Mouse (Mus musculus) fibroblast of lung, adult 2 months (primary cell): ENCODE data around the gene Ccdc62.

Source experiments
- DNase-seq: peaks from one replicate; pipeline ENCODE4 v3.0.0-alpha.2; 2011; ENCODE audit warnings: low read depth

Gene Ccdc62

DNA sequence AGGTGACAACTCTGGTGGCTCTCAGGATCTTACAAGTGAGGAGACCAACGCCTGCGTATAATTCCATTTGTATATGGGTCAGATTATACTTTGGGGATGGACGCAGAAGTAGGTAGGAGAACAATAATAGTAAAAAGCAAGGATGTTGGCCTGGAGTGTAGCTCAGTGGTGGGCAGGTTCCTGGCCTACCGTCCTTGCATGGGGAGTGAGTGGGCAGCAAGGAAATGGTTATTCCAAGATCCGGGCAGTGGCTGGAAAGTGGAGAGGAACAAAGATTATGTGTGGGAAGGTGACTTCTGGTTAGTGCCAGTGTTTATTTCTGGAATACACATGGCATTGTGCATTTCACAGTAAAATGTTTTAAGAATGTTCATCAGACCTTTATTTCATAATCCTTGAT lies 5.5 kb downstream of the Ccdc62 start:
- DNase-seq: no peak

DNA sequence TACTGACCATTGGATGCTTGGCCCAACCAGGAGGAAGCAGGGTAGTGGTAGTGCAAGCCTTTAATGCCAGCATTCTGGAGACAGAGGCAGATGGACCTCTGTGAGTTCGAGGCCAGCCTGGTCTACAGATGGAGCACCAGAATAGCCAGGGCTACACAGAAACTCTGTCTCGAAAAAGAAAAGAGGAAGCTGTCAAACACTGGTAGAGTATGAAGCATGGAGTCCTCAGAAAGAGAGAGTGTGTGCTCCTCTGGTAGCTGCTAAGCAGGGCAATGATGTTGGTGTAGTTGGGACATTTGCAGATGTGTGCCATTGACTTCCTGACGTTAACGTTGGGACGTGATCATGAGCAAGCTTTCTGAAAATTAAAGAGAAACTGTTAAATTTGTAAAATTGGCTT lies 8.0 kb downstream of the Ccdc62 start:
- no peak for DNase-seq

DNA sequence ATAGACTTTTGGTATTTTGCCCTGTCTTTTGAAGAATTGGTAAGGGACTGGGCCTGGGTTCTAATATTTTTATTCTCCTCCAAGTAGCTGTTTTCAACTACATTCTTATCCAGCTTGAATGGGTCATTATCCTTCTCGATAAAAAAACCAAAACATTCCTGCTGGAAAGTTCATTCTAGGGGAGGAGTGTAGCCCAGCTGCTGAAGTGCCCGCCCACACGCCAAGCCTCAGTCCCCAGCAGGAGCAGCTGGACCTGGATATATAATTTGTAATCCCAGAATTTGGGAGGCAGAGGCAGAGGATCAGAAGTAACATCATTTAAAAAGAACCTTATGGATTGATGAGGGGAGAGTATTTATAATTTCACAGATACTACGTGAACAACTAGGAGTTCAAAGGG lies 16.1 kb downstream of the Ccdc62 start:
- DNase-seq: no peak

GRCm38 (mm10) chr5:123947041-123947761 lies 16.7 kb downstream of the Ccdc62 start:
- peak; percentile 32 for DNase-seq

DNA sequence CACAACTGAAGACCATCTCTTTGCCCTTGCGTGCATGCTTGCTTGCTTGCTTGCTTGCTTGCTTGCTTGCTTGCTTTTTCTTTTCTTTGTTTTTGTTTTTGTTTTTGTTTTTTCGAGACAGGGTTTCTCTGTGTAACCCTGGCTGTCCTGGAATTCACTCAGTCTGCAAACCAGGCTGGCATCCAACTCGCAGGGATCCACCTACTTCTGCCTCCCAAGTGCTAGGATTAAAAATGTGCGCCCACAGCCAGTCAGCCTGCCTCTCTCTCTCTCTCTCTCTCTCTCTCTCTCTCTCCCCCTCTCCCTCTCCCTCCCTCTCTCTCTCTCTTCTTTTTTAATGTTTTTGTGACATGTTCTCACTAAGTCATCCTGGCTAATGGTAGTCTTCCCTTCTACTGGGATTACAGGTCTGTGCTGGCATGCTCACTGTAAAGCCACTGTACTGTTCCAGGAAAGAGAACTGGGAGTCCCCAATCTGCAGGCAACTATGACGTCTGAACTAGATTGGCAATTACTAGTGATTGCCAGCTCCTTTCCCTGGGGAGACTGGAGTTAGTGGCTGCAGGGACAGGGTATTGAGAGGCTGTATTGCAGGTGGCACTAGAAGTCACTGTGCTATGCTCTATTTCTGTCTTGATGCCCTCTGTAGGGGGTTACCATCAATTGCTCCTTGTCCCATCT lies 22.0 kb downstream of the Ccdc62 start:
- no peak for DNase-seq

- DNase-seq: no peak
These were observed 26.7 kb downstream of the Ccdc62 start for GRCm38 (mm10) chr5:123957213-123957612.

DNA sequence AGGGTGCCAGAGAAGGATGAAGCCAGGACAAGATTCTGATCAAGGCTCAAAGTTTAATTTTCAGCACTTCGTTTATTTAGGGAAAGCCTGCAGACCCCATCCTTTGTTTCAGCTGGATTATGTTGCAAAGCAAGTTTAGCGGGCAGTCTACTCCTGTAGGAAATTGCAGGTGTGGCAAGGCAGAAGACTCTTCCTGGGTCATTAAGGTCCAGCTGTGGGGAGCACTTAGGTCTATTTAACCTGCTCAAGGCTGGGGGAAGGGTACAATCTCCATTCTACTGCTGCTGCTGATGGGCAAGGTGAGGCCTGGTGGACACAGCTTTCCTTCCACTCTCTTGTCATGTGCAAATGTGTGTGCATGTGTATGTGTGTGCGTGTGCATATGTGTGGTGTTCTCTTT lies 28.5 kb downstream of the Ccdc62 start:
- DNase-seq: no peak

GRCm38 (mm10) chr5:123960129-123960528 lies 29.6 kb downstream of the Ccdc62 start:
- DNase-seq: no peak

DNA sequence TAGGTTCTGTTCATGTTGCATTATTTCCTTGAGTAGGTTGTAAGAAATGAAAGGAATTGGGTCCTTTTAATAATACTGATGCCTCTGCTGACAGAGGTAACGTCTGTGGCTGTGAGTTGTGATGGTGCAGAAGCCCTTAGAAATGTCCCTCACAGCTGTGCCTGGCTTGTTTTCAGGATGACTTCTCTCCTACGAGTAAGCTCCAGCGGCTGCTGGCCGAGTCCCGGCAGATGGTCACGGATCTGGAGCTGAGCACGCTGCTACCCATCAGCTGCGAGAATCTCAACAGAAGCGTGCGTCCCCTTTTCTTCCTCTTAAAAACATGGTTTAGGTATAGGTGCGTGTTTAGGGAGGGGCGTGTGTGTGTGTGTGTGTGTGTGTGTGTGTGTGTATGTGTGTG lies 30.6 kb downstream of the Ccdc62 start:
- no peak for DNase-seq

GRCm38 (mm10) chr5:123964208-123964607 lies 33.7 kb downstream of the Ccdc62 start:
- no peak for DNase-seq

GRCm38 (mm10) chr5:123966759-123967158 lies 36.3 kb downstream of the Ccdc62 start:
- DNase-seq: no peak

GRCm38 (mm10) chr5:123968468-123968867 lies 38.0 kb downstream of the Ccdc62 start:
- DNase-seq: no peak

- DNase-seq: no peak
These were observed 38.7 kb downstream of the Ccdc62 start for GRCm38 (mm10) chr5:123969216-123969615.

DNA sequence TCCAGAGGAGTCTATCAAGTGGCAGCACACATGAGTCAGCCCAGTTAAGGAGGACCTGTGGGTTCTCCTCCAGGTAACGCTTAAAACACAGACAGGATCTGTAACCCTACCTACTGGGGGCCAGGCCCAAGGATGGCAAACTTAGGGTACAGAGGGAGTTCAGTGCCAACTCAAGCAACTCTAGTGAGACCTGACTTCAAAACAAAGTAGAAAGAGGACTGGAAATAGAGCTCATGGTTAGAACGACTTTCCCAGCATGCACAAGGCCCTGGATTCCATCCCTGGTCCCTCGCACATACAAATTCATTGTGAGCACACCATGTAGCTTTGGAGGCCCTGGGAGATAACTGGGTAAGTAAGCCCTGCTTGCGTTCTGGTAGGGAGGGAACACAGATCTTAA lies 40.1 kb downstream of the Ccdc62 start:
- no peak for DNase-seq

DNA sequence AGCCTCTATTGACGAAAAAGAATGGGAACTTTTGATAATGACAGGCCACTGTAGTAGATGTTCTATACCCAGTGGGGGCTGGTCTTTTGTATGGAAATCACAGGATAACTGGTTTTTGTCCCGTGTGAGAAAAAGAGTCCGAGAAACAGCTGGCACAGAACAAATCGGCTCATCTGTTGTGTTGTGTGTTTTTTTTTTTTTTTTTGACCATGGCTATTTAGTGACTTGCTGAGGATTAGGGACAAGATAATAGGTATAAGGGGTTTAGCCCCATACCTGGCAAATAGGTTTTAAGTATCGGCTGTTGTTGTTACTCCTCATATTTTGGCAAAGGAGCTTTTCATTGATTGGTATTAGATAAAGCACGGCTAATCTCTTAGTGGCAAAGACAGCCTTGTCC lies 42.0 kb downstream of the Ccdc62 start:
- no peak for DNase-seq

GRCm38 (mm10) chr5:123973299-123974178 lies 43.1 kb downstream of the Ccdc62 start, which contains the start of gene Hip1r:
Gene Hip1r (plus strand): TSS chr5:123973628.
- no peak for DNase-seq

DNA sequence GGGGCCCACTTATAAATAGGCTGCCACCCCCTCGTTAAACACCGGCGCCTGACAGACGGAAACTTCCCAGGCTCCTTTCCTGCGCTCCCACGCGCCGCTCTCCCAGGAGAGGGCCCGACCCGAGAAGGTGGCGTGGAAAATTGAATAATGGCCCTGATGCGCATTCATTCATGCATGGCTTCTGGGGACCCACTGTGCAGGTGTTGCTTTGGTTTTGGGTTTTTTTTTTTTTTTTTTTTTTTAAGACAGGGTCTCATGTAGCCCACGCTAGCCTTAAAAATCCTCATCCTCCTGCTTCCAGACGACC lies 43.7 kb downstream of the Ccdc62 start:
- DNase-seq: no peak

DNA sequence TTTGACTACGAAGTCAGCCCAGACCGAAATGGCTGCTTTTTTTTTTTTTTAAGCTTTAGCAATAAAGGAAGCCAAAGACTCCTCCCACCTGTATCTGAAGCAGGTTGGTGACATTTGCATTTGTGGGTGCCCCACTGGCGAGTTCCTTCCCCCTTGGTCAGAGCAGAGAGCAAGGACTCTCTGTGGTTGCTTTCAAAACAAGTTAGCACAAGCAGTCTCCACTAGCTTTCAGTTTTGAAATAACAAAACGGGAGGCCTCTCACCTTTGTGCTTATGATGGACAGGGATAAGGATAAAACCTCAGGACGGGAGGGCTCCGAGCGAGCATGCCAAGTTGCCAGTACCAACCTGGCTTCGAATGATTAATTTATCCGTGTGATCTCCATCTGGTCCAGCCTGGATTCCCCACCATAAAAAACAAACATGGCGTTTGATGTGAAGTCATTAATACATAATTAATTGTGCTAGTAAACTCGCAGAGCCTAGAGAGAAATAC lies 44.2 kb downstream of the Ccdc62 start:
- DNase-seq: no peak

DNA sequence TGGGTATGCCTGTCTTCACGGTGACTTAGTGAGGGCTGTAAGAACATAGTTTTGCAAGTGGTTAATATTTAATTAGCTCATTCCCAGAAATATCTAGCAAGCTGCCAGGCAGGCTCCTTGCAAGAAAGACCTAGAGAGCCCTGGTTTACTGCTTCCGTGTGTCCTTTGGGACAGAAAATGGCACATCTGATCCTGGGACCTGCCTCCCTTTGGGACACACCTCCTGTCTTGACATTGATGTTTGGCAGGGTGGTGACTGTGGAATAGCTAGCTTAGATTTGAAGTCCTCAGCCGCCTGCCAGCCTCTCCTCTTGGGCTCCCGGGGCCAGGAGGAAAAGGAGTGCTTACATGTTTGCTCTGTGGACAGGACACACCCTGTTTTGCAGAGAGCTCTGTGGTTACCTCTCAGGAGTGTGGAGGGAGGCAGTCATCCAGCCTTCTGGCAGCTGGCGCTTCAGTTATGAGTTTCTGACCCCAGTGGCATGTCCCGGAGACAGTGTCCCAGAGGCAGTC lies 45.2 kb downstream of the Ccdc62 start:
- no peak for DNase-seq

DNA sequence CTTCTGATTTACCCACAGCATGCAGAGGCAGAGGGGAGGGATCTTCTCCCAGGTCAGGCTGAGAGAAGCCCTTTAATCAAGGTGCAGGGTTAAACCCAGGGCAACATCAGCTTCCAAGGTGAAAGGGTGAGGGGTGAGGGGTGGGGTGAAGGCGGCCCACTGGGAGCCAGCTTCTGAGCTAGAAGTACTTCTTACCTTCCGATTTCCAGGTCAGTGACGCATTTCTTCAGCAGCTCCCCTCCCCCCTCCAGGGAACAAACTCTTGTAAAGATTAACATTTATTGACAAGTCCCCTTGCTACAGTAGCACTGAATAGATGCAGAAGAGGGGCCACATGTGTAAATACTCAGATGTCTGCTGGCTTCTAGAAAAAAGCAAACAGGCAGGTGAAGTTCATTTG lies 46.8 kb downstream of the Ccdc62 start:
- DNase-seq: no peak

GRCm38 (mm10) chr5:123978131-123978530 lies 47.7 kb downstream of the Ccdc62 start:
- no peak for DNase-seq

- no peak for DNase-seq
These were observed 48.9 kb downstream of the Ccdc62 start for GRCm38 (mm10) chr5:123979221-123979979.
